Mouse (Mus musculus): ENCODE measurements around the gene Smyd3.

DNA sequence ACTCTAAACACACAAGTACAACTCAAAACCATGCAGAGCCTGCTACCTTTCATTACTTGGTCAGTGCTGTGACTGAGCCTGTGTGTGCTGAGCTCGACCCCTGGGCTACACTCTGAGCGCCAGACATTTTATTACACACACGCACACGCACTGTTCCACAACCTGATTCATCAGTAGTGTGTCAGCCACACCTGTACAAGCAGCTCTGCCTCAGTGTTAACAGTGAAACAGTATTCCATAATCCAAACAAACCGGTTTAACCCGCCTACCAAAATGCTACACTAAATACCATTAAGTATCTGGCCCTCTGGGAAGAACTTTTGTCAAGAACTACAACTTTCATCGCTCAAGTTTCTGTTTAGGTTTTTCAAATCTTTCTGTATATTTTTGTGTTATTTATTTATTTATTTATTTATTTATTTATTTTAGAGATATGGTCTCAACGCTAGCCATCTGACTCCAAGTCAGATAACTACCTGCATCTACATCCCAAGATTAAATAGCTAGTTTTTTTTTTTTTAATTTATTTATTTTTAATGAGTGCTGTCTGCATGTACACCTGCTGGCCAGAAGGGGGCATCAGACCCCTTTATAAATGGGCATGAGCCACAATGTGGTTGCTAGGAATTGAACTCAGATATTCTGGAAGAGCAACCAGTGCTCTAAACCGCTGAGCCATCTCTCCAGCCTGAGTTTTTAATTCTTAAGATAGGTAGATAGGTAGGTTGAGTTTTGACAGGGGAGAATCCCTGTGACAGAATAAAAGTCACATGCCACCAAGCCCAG lies 11.1 kb downstream of the Smyd3 start:
- TF ChIP-seq POLR2A (IDR thresholded peaks at IDR 0.05; ENCODE audit: borderline replicate concordance, low read depth, low read length): no peak
- TF ChIP-seq CTCF (IDR thresholded peaks at IDR 0.05; ENCODE audit: low read depth, low read length): no peak

Measured in bone marrow macrophage, adult 2 months (primary cell).